Mouse (Mus musculus) MEL (cell line): ENCODE results near the gene Tmem63a. TPM values are rescaled to one million over a fixed set of nuclear protein-coding genes. Genes with fewer than 3 reads are reported as not detected.

Experiments
- DNase-seq: peaks from one replicate; pipeline ENCODE4 v3.0.0; 2011; ENCODE audit warnings: low read depth, low spot score
- H3K27ac ChIP-seq: 2 replicates; pipeline ENCODE4 v1.5.1; 2012; ENCODE audit warnings: low read depth, mild to moderate bottlenecking, control low read depth, low read length, moderate library complexity; ENCODE audit not compliant: control insufficient read depth
- H3K27me3 ChIP-seq, 2 experiments: fragments of 150-350 bp in 1 of 2; sonication (generic) in 1 of 2; 2 replicates each; pipeline ENCODE4 v1.6.1; 2012; ENCODE audit warnings: low read length in 2 of 2, mild to moderate bottlenecking in 2 of 2, improper control_type of control experiment in 1 of 2, moderate library complexity in 1 of 2; ENCODE audit not compliant: insufficient read depth in 2 of 2, control insufficient read depth in 1 of 2
- H3K36me3 ChIP-seq, 2 experiments: 2 replicates each; pipeline ENCODE4 v1.6.1; 2012 to 2014; ENCODE audit warnings: low read length in 2 of 2, improper control_type of control experiment in 1 of 2, inconsistent platforms in 1 of 2, mild to moderate bottlenecking in 1 of 2; ENCODE audit not compliant: insufficient read depth in 2 of 2, control insufficient read depth in 1 of 2
- H3K4me1 ChIP-seq, 2 experiments: fragments of 150-350 bp in 1 of 2; sonication (generic) in 1 of 2; 2 replicates each; pipeline ENCODE4 v1.6.1; 2012; ENCODE audit warnings: low read length in 2 of 2, improper control_type of control experiment in 1 of 2, mild to moderate bottlenecking in 1 of 2; ENCODE audit not compliant: insufficient read depth in 2 of 2, control insufficient read depth in 1 of 2
- H3K4me3 ChIP-seq, 2 experiments: fragments of 150-350 bp in 1 of 2; sonication (generic) in 1 of 2; 2 replicates each; pipeline ENCODE4 v1.5.1; 2012; ENCODE audit warnings: low read depth in 2 of 2, low read length in 2 of 2, mild to moderate bottlenecking in 2 of 2, moderate library complexity in 2 of 2, control low read depth in 1 of 2, improper control_type of control experiment in 1 of 2; ENCODE audit not compliant: control insufficient read depth in 1 of 2, insufficient read depth in 1 of 2
- H3K79me2 ChIP-seq: 2 replicates; pipeline ENCODE4 v1.6.1; 2012; ENCODE audit warnings: mild to moderate bottlenecking, low read length, moderate library complexity; ENCODE audit not compliant: control insufficient read depth, poor library complexity, insufficient read depth
- H3K9ac ChIP-seq: 2 replicates; pipeline ENCODE4 v1.6.1; 2012; ENCODE audit warnings: low read depth, mild to moderate bottlenecking, control low read depth, low read length, moderate library complexity; ENCODE audit not compliant: control insufficient read depth, poor library complexity, severe bottlenecking
- H3K9me3 ChIP-seq: fragments of 150-350 bp; sonication (generic); replicated peaks from 2 replicates; pipeline ENCODE4 v1.6.1; 2012; ENCODE audit warnings: mild to moderate bottlenecking, low read length, improper control_type of control experiment, moderate library complexity; ENCODE audit not compliant: insufficient read depth
- BHLHE40 ChIP-seq: IDR thresholded peaks from 2 replicates; pipeline ENCODE4 v1.6.1; 2012; ENCODE audit warnings: low read depth, mild to moderate bottlenecking, inconsistent platforms, low read length, improper control_type of control experiment, borderline replicate concordance
- CHD1 ChIP-seq: IDR thresholded peaks from 2 replicates; pipeline ENCODE4 v1.6.1; 2012; ENCODE audit warnings: low read depth, mild to moderate bottlenecking, inconsistent platforms, low read length, improper control_type of control experiment
- CHD2 ChIP-seq: IDR thresholded peaks from 2 replicates; pipeline ENCODE4 v1.6.1; 2011; ENCODE audit warnings: low read length, improper control_type of control experiment
- CTCF ChIP-seq, 3 experiments: IDR thresholded peaks in 2 of 3; conservative IDR thresholded peaks in 1 of 3; 2 replicates each; pipeline ENCODE4 v1.5.1; 2011 to 2012; ENCODE audit warnings: low read length in 3 of 3, low read depth in 2 of 3, mild to moderate bottlenecking in 2 of 3, improper control_type of control experiment in 1 of 3, inconsistent platforms in 1 of 3, mixed read lengths in 1 of 3, moderate library complexity in 1 of 3; ENCODE audit not compliant: control insufficient read depth in 1 of 3, insufficient read depth in 1 of 3, poor library complexity in 1 of 3, severe bottlenecking in 1 of 3
- ETS1 ChIP-seq: IDR thresholded peaks from 2 replicates; pipeline ENCODE4 v1.6.1; 2012; ENCODE audit warnings: low read depth, mild to moderate bottlenecking, inconsistent platforms, low read length, improper control_type of control experiment, moderate library complexity
- GATA1 ChIP-seq: IDR thresholded peaks from 2 replicates; pipeline ENCODE4 v1.6.1; 2011; ENCODE audit warnings: low read depth, low read length, improper control_type of control experiment
- HCFC1 ChIP-seq: IDR thresholded peaks from 2 replicates; pipeline ENCODE4 v1.6.1; 2012; ENCODE audit warnings: low read depth, mild to moderate bottlenecking, inconsistent platforms, low read length, improper control_type of control experiment, moderate library complexity
- KAT2A ChIP-seq: conservative IDR thresholded peaks from 2 replicates; pipeline ENCODE4 v1.6.1; 2012; ENCODE audit warnings: low read depth, low read length, improper control_type of control experiment, inconsistent platforms
- MAZ ChIP-seq: IDR thresholded peaks from 2 replicates; pipeline ENCODE4 v1.6.1; 2012; ENCODE audit warnings: low read depth, mild to moderate bottlenecking, inconsistent platforms, low read length, improper control_type of control experiment
- MEF2A ChIP-seq: IDR thresholded peaks from 2 replicates; pipeline ENCODE4 v1.6.1; 2014; ENCODE audit warnings: low read depth, mild to moderate bottlenecking, inconsistent platforms, low read length, improper control_type of control experiment; ENCODE audit not compliant: poor library complexity, insufficient replicate concordance, severe bottlenecking; ENCODE audit errors: extremely low read depth
- NELFE ChIP-seq: IDR thresholded peaks from 2 replicates; pipeline ENCODE4 v1.6.1; 2011; ENCODE audit warnings: low read depth, low read length, improper control_type of control experiment
- POLR2AphosphoS2 ChIP-seq: IDR thresholded peaks from 2 replicates; pipeline ENCODE4 v1.6.1; 2011; ENCODE audit warnings: low read length, improper control_type of control experiment
- POLR2AphosphoS5 ChIP-seq: IDR thresholded peaks from 2 replicates; pipeline ENCODE4 v1.6.1; 2012; ENCODE audit warnings: low read depth, borderline replicate concordance, mild to moderate bottlenecking, inconsistent platforms, low read length, moderate library complexity, mixed read lengths
- RAD21 ChIP-seq: IDR thresholded peaks from 2 replicates; pipeline ENCODE4 v1.6.1; 2011; ENCODE audit warnings: mild to moderate bottlenecking, low read depth, low read length, improper control_type of control experiment
- SIN3A ChIP-seq: IDR thresholded peaks from 2 replicates; pipeline ENCODE4 v1.6.1; 2012; ENCODE audit warnings: low read length, improper control_type of control experiment, inconsistent platforms
- SMC3 ChIP-seq: IDR thresholded peaks from 2 replicates; pipeline ENCODE4 v1.6.1; 2011; ENCODE audit warnings: low read depth, low read length, improper control_type of control experiment
- UBTF ChIP-seq: IDR thresholded peaks from 2 replicates; pipeline ENCODE4 v1.6.1; 2012; ENCODE audit warnings: low read depth, mild to moderate bottlenecking, inconsistent platforms, low read length, improper control_type of control experiment, moderate library complexity, borderline replicate concordance; ENCODE audit not compliant: insufficient read depth
- USF1 ChIP-seq: IDR thresholded peaks from 2 replicates; pipeline ENCODE4 v1.6.1; 2014; ENCODE audit warnings: low read depth, mild to moderate bottlenecking, inconsistent platforms, low read length, improper control_type of control experiment, moderate library complexity
- USF2 ChIP-seq, 2 experiments: IDR thresholded peaks; 2 replicates each; pipeline ENCODE4 v1.6.1; 2011 to 2012; ENCODE audit warnings: improper control_type of control experiment in 2 of 2, low read length in 2 of 2, borderline replicate concordance in 1 of 2, inconsistent platforms in 1 of 2, low read depth in 1 of 2, mild to moderate bottlenecking in 1 of 2; ENCODE audit not compliant: insufficient read depth in 1 of 2
- ZC3H11A ChIP-seq: IDR thresholded peaks from 2 replicates; pipeline ENCODE4 v1.6.1; 2012; ENCODE audit warnings: low read depth, mild to moderate bottlenecking, inconsistent platforms, low read length, improper control_type of control experiment
- ZKSCAN1 ChIP-seq: IDR thresholded peaks from 2 replicates; pipeline ENCODE4 v1.6.1; 2012; ENCODE audit warnings: low read depth, mild to moderate bottlenecking, inconsistent platforms, low read length, improper control_type of control experiment, moderate library complexity
- ZMIZ1 ChIP-seq: IDR thresholded peaks from 2 replicates; pipeline ENCODE4 v1.6.1; 2012; ENCODE audit warnings: low read depth, mild to moderate bottlenecking, inconsistent platforms, low read length, improper control_type of control experiment, moderate library complexity
- polyA plus RNA-seq, 2 experiments: library from polyadenylated mRNA; stranded (reverse) in 1 of 2; unstranded in 1 of 2; fragments of >175 nt in 1 of 2; fragments of >200 nt in 1 of 2; gene quantifications; 2 replicates each; pipeline versions ENCODE4 v1.2.1 to v1.2.4; 2012; ENCODE audit warnings: low replicate concordance in 2 of 2, low read depth in 1 of 2; ENCODE audit not compliant: insufficient read length in 2 of 2, insufficient read depth in 1 of 2, missing spikeins in 1 of 2
- total RNA-seq: library from RNA; depleted of rRNA; stranded (reverse); fragments of 300-350 nt; gene quantifications from 2 replicates; pipeline ENCODE4 v1.2.3, GENCODE M21; 2012

Gene Tmem63a
- total and polyA plus RNA-seq, 3 experiments, result 7.7 to 12.8 TPM; not detected in 1

DNA sequence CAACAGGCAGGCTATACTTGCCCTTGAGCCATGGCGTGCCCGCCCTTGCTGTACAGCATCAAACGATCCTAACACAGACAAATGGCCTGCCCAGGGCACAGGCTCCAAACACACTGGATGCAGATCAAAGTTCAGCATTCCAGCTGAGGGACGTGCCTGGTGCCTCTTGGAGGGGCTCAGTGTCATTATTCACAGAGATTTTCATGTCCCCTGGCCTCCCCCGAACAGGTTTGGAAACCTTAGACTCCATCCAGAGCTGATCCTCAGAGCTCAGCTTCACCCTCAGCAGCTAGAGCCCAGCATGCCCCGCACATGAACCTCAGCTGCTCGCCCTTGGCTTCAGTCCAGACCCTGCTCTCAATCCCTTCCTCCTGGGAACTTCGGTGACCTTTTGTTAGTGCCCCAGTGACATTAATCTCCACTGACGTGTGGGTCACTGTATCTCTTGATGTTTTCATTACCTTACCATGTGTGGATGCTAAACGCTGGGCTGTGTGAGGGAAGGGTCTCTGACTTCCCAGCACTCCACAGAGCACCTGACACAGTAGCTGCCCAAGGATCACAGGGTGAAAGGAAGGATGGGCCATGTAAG, 58.5 kb downstream of the Tmem63a start:
- no peak overlapping the region for H3K9ac ChIP-seq
- H3K27me3 ChIP-seq, result peaks cover 6 to 16% of the 10 kb centered on the region in 2 experiments
- H3K4me1 ChIP-seq, result no peaks in the 10 kb centered on the region
- H3K27ac ChIP-seq, result no peak overlapping the region
- no peaks in the 10 kb centered on the region for H3K79me2 ChIP-seq
- H3K9me3 ChIP-seq, result no peaks in the 10 kb centered on the region
- H3K4me3 ChIP-seq, result no peak overlapping the region
- no peak for DNase-seq
- TF ChIP-seq KAT2A (no peak), MAZ (no peak), GATA1 (no peak), CHD1 (no peak), SIN3A (no peak), ETS1 (no peak), MEF2A (no peak), NELFE (no peak), POLR2AphosphoS2 (no peak), SMC3 (no peak), USF2 (IDR thresholded peaks at IDR 0.05; ENCODE audit: borderline replicate concordance in 1 of 2, insufficient read depth in 1 of 2, low read depth in 1 of 2, low read length in 2 of 2) (no peak)
- H3K36me3 ChIP-seq, result no peaks in the 10 kb centered on the region

DNA sequence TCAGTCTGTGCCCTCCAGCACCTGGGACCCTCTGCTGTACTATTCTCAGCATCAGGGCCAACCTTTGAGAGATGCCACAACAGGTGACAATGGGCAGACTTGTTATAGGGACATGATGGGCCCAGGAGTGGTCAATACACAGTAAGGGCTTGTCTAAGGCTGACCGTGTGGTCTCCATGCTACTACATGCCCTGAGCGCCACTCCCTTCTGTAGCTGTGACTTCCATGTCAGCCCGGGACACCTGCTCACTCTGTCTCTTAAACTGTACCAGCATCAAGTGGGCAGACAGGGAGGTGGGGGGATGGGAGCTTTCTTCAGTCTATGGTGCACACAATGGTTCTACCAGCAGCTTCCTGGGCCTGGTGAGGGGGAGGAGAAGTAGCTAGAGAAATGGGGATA, 59.1 kb downstream of the Tmem63a start:
- no peak overlapping the region for H3K4me3 ChIP-seq
- H3K36me3 ChIP-seq, result no peaks in the 10 kb centered on the region
- H3K27ac ChIP-seq, result no peak overlapping the region
- H3K9me3 ChIP-seq, result no peaks in the 10 kb centered on the region
- peaks cover 6 to 13% of the 10 kb centered on the region in 2 experiments for H3K27me3 ChIP-seq
- no peaks in the 10 kb centered on the region for H3K4me1 ChIP-seq
- DNase-seq, result no peak
- H3K79me2 ChIP-seq, result no peaks in the 10 kb centered on the region
- TF ChIP-seq BHLHE40 (no peak), HCFC1 (no peak), CHD2 (no peak), ZMIZ1 (no peak), MEF2A (no peak), MAZ (no peak), USF1 (no peak), UBTF (no peak), RAD21 (no peak), CTCF (IDR thresholded peaks at IDR 0.05 in 2 of 3, conservative IDR thresholded peaks at IDR 0.05 in 1 of 3; ENCODE audit: control insufficient read depth in 1 of 3, insufficient read depth in 1 of 3, low read depth in 2 of 3, low read length in 3 of 3, poor library complexity in 1 of 3, severe bottlenecking in 1 of 3) (no peak), ZKSCAN1 (no peak), ZC3H11A (no peak), POLR2AphosphoS5 (no peak), SMC3 (no peak), ETS1 (no peak)
- no peak overlapping the region for H3K9ac ChIP-seq
